ENCODE assay signal across 8 mouse cellular contexts in the genomic region with DNA sequence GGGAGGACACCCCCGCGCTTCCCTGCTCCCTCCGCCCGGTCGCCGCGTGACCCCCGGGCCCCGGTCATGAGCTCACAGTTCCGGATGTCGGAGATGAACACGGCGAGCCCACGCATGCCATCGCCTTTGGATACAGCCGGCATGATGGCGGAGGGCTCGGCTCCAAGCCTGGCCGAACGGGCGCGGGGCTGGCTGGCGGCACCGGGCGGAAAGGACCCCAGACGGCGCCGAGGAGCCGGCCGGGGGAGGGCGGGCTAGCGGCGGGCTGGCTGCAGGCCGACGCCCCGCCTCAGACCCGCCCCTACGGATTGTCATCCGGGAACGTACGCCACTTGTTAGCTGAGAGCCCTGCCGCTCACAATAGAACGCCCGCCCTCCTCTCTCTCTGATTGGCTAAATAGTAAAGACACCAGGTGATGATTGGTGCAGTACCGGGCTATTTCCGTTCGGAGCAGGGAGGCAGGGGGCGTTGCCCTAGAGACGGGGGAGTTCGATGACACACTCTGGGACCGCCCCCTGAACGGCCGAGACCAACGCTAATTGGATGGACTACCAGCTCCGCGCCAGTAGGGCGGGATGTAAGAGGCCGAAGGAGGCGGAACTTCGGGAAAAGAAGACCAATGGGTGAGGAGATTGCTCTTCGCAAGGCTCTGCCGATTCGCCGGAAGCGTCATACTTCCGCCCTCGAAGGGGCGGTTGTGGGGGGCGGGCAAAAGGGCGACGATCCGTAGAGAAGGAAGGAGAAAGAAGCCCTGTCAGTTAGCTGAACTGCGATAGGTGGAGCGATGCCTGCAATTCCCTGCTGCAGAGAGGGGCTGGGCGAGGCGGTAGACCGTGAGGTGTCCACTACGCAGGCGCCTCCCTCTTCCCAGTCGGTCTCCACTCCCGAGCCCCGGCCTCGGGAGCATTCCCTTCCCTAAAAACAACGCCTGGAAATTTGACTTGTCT. TPM values are rescaled to one million over a fixed set of nuclear protein-coding genes. Genes with fewer than 3 reads are reported as not detected.
DNase-seq lines count a peak whose midpoint lies in the region; ATAC-seq lines count a peak whose summit lies in the region.

A gene (minus strand): TSS at position 293 of the 948 bp plus-strand sequence.

- no peaks in the 10 kb centered on the region for H3K9me3 ChIP-seq in heart, embryonic 10.5 days
- H3K9me3 ChIP-seq in kidney, embryonic 15.5 days (replicated peaks): no peaks in the 10 kb centered on the region

- H3K27ac ChIP-seq in heart, embryonic 10.5 days: peak within 1 kb of the TSS; percentile 88
- H3K27ac ChIP-seq in kidney, embryonic 15.5 days: peak within 1 kb of the TSS; percentile 96

- H3K4me2 ChIP-seq in kidney, embryonic 15.5 days: peak within 1 kb of the TSS; percentile 76

- H3K36me3 ChIP-seq in heart, embryonic 10.5 days: peaks cover 23% of the 10 kb centered on the region
- peaks cover 12% of the 10 kb centered on the region for H3K36me3 ChIP-seq in kidney, embryonic 15.5 days

- peak within 1 kb of the TSS; percentile 90 for H3K9ac ChIP-seq in kidney, embryonic 15.5 days

- under 1% methylated on average over 78 of the region's 84 CpGs for whole genome bisulfite sequencing in heart, embryonic 10.5 days
- WGBS in kidney, embryonic 15.5 days: under 1% methylated on average over 80 of the region's 84 CpGs

- H3K4me3 ChIP-seq in heart, embryonic 10.5 days: peak within 1 kb of the TSS; percentile 80
- H3K4me3 ChIP-seq in kidney, embryonic 15.5 days (replicated peaks): peak within 1 kb of the TSS; percentile 99

- H3K27me3 ChIP-seq in heart, embryonic 10.5 days (ENCODE audit: insufficient read depth, poor library complexity, severe bottlenecking): no peaks in the 10 kb centered on the region
- no peaks in the 10 kb centered on the region for H3K27me3 ChIP-seq in kidney, embryonic 15.5 days

- DNase-seq in B cell, adult 2 months: peak; percentile 98 to 99
- peak; percentile 100 for DNase-seq in brain, adult 2 months (ENCODE audit: low read depth, low spot score)
- DNase-seq in heart, embryonic 10.5 days (ENCODE audit: low spot score): peak; percentile 100
- DNase-seq in liver: peak; percentile 100
- peak; percentile 99 to 100 for DNase-seq in spleen, postnatal 4 days (ENCODE audit: low spot score in 2 of 2)

- ATAC-seq in erythroblast, adult 5-6 weeks (replicated peaks; ENCODE audit: low FRiP score, poor library complexity, severe bottlenecking): peak; percentile 88
- peak; percentile 99 for ATAC-seq in kidney, embryonic 15.5 days (replicated peaks; ENCODE audit: low FRiP score)
- peak; percentile 96 for ATAC-seq in monocyte, adult 5-6 weeks (replicated peaks; ENCODE audit: insufficient number of reproducible peaks, low FRiP score, low TSS enrichment, poor library complexity, severe bottlenecking)

- peaks cover 24% of the 10 kb centered on the region for H3K4me1 ChIP-seq in heart, embryonic 10.5 days
- H3K4me1 ChIP-seq in kidney, embryonic 15.5 days: peaks cover 29% of the 10 kb centered on the region

RNA-seq across cellular contexts. Expression of the gene that starts here (rescaled TPM):
- total RNA-seq in erythroblast, adult 5-6 weeks (2015; ENCODE audit: low replicate concordance): 29.4 and 43.1 TPM in 2 replicates
- total RNA-seq in erythroblast, adult 5-6 weeks (2017; ENCODE audit: low replicate concordance): 27.5 and 36.0 TPM in 2 replicates
- 73.9 and 82.1 TPM in 2 replicates for polyA plus RNA-seq in heart, embryonic 10.5 days (2016; fragmentation: Nextera tagmentation; extraction: Ambion mirVana)
- polyA plus RNA-seq in kidney, embryonic 15.5 days (2015; fragmentation: Nextera tagmentation; extraction: Ambion mirVana): 74.2 and 79.1 TPM in 2 replicates
- 10.3 to 21.7 TPM (median 21.0 TPM) in 3 replicates for total RNA-seq in monocyte, adult 5-6 weeks (2017)

Comparison
In these comparisons a context has a peak if more than half of its experiments do, and no peak if none do; other contexts are left out.
1. Peak in every context shown above with its lines: DNase-seq, ATAC-seq, H3K4me3 ChIP-seq and H3K27ac ChIP-seq.